Mouse (Mus musculus): ENCODE data around the gene Rnaseh2c. TPM values are rescaled to one million over a fixed set of nuclear protein-coding genes. Genes with fewer than 3 reads are reported as not detected.
A peak's percentile ranks its signal among the peaks of the same experiment; 100 is the strongest.

Gene Rnaseh2c
- total RNA-seq (2021): 10 to 100 TPM; 43.7 to 49.7 TPM

DNA sequence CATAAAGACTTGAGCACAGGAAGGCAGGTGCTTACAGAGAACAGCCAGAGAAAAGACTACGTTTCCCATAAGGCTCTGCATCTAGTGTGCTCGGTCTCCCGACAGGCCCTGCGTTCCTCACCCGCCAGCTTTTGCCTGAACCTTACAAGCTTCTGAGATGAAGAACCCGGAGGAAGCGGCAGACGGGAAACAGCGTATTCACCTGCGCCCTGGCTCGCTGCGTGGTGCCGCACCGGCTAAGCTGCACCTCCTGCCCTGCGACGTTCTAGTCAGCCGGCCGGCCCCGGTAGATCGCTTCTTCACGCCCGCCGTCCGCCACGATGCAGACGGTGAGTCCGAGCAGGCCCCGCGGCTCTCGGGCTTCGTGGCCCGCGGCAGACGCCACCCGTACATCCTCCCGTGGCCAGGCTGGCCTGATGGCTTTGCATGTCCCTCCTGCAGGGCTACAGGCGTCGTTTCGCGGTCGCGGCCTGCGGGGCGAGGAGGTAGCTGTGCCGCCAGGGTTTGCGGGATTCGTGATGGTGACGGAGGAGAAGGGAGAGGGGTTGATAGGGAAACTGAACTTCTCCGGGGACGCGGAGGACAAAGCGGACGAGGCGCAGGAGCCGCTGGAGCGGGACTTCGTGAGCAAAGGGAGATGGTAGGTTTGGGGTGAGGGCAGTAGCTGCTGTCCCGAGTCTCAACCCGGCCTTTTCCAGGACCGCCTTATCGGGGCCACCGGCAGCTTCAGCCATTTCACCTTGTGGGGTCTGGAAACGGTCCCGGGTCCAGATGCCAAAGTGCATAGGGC, at the start of gene Rnaseh2c:
TSS of gene Rnaseh2c (plus strand) at position 122 of the 790 bp plus-strand sequence.
- intact Hi-C loops (cut with DNase I): loop anchor here (5.0 kb wide), 1 partner anchor 35 kb away; the partner anchor contains the start of gene Rela
- DNase-seq (ENCODE audit: low spot score): peak; percentile 49

DNA sequence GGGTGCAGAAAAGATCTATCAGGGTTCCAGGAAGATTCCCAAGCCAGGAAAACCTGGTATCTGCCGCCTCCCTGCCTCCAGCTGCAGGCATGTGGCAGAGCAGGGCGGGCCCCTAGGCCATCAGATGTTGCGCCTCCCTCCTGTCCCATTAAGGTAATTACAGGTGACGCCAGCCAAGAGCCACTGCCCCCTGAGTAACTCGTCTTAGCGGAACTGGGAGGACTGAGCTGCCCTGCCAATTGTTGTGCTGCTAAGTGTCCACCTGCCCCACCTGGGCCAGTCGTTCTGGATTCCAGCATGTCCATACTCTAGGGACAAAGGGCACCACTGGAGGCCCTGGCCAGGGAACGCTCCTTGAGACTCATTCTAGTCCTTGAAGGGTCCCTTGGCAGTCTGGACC, 47.9 kb upstream of the Rnaseh2c start:
- intact Hi-C loops (cut with DNase I): no loop called here
- DNase-seq (ENCODE audit: low spot score): no peak

DNA sequence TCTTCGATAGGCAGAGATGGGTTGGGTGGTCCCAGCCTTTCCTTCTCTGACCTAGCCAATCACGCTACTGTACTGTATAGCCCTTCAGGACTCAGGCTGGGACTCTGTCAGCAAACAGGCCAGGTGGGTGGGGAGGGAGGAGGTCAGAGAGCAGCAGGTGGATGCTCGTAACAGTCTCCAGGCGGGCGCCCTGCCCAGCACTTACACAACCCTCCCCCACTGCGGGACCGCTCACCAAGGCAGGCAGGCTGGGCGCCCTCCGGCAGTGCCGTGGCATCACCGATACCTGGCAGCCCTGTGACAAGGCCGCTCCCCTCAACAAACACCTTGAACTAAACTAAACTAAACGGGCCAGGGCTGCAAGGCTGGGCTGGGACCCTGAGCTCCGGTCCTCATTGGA, 47.5 kb upstream of the Rnaseh2c start:
- no peak for DNase-seq (ENCODE audit: low spot score)
- intact Hi-C loops (cut with DNase I): no loop called here

DNA sequence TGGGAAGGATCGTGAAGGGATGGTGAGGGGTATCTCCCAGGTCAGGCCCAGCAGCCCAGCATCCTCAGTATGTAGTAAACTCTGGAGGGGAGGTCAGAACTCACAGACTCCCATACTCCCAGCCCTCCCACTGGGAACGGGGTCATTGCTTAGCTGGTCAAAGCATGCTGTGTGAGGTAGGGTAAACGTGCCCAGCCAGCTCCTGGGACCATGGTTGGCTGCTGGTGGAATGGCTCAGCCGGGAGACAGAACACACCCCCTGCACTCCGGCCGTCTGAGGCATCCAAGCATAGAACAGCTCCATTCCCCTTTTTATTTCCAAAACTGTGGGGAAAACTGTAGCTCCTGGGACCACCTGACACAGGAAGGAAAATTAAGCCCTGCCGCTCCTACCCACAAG, 43.5 kb upstream of the Rnaseh2c start:
- DNase-seq (ENCODE audit: low spot score): no peak
- intact Hi-C loops (cut with DNase I): no loop called here

DNA sequence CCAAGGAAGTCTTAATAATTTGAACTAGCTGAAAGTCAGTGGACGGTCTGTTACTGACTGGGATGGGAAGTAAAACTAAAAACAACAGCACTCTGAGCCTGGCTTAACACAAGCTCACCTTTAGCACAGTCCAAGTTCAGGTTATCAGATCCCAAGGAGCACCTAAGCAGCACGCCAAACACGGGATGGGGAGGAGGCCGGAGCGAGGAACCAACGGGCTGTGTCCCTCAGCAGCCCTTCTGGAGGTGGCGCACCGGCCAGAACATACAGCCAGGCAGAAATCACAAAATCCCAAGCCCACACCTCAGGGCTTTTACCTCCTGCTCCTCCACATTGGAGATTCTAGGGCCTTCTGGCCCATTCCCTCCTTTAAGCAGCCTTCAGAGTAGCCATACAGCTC, 42.9 kb upstream of the Rnaseh2c start:
- no peak for DNase-seq (ENCODE audit: low spot score)
- intact Hi-C loops (cut with DNase I): no loop called here

DNA sequence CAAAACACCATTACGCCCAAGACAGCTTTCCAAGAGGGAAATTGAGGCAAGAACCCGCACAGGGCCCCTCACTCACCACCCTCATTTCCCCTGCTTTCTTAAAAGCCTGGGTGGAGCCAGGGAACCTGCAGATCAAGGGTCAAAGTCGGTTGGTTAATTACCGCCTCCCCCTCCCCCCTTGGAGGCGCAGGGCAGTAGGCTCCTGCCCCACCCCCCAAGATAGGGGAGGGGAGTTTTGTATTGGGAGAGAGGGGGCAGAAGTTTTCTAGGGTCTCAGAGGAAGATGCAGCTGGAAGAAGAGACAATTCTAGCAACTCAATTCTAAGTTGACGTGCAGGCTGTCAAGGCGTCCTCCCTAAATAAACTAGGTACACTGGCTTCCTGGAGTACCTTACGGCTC, 42.4 kb upstream of the Rnaseh2c start:
- DNase-seq (ENCODE audit: low spot score): no peak
- intact Hi-C loops (cut with DNase I): no loop called here

DNA sequence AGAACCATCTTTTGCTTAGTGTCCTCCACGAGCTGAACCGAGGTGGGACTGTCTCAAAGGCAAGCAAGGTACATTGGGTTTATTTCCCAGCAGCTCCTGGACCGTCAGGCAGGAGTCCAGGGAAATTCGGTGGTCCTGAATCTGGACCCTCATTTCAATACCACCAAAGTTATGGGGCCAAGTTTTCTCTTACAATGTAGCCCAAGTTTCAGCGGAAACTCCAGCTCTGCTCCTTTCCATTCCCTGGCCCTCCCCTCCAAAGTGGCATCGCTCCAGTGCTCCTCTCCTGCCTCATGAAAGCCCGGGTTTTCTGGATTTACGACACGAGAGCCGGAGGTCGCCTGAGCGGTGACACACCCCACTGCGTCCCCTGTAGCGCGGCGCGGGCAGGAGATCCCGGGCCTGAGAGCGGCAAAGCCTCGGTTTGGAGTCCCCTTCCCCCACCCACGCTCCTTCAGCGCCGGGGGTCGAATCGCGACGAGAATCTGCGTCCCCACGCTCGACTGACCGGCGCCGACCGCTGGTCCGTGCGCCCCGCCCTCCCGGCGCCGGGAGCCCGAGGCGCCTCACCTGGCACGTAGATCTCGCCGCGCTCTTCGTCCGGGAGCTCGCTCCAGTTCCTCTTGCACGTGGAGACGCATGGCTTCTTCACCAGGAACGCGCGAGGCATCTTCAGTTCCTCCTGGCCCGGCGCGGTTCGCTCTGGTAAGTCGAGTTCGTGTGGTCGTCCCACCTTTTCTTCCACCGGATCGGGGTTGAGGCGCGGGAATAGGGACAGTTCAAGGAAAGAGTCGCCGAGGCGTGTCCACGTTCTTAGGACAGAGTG, 41.8 kb upstream of the Rnaseh2c start:
- intact Hi-C loops (cut with DNase I): no loop called here
- no peak for DNase-seq (ENCODE audit: low spot score)

DNA sequence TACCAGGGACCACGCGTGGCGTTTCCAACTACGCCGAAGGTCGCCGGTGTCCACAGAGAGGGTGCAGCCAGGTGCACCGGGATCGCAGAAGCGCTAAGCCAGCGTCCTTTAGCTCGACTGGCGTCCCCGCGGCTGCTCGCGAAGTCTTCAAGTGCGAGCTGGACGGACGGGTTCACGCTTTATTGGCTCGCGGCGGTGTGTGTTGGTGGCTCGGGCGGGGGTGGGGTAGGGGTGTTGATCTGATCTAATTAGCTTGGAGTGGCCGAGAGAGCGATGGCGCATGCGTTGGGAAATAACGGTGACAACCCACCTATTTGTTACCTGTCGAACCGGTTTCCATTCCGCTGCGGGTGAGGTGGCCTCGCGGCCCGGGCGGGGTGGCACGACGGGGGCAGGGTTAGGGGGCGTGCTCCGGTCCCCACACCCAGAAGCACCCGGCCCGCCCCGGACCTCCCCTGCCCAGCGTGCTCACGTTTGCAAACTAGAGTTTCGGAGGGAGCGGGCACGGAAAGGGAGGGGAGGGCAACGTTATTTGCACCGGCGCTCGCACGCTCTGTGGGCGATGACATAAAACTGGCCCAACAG, 41.1 kb upstream of the Rnaseh2c start, which contains the start of gene Ovol1:
TSS of gene Ovol1 (minus strand) at position 190 of the 585 bp plus-strand sequence.
- intact Hi-C loops (cut with DNase I): no loop called here
- no peak for DNase-seq (ENCODE audit: low spot score)

DNA sequence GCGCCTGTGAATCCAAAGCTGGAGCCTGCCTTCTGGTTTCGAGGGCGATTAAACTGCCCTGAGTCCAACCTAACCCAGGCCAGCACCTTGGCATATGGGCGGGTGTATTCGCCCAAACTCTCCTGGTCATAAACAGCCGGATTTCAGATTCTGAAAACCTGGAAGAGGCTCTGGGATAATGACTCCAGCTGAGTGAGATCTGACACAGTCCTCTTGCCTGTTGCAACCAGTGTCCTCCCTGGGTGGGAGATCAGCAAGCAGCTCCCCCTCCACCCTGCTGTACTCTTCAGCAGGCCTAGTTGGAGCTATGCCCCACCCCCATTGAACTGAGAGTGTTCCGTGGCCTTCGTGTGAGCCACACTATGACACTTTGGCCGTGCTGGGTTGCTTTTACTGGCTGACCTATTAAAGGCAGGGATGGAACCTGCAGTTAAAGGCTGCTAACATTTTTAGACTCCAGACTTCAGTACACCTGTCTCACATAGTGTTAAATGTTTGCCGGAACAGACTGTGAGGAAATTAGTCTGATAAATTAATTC, 40.4 kb upstream of the Rnaseh2c start:
- DNase-seq (ENCODE audit: low spot score): no peak
- intact Hi-C loops (cut with DNase I): no loop called here

DNA sequence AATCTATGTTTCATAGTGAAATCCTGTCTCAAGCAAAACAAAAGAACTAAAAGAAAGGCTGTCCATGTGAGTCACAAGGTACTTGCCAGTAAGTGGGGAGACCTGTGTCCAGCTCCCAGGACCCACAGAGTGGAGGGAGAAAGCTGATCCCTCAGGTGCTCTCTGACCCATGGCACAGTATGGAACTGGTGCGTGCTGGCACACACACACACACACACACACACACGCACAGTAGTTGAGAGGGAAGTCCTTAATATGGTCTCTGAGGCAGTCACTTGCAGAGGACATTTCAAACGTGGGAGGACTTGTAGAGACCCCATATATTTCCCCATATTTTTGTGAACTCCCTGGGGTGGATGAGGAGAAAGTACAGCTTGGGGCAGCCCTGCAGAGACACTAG, 39.8 kb upstream of the Rnaseh2c start:
- intact Hi-C loops (cut with DNase I): no loop called here
- no peak for DNase-seq (ENCODE audit: low spot score)

DNA sequence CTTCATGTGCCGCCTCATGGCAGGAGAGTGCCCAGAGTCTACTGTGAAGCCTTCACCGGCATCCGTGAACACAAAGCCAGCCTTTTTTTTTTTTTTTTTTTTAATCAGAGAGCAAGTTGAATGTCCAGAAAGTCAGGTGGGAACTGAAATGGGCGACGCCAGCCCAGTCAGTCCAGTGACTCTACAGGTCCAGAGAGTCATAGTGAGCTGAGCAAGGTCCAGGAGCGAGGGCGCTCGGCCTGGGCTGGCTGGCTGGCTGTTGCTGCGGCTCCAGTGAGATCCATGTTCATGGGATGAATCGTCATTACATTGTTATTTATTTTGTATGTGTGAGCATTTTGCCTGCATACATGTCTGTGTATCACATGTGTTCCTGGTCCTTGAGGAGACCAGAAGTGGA, 38.9 kb upstream of the Rnaseh2c start:
- intact Hi-C loops (cut with DNase I): no loop called here
- DNase-seq (ENCODE audit: low spot score): no peak

DNA sequence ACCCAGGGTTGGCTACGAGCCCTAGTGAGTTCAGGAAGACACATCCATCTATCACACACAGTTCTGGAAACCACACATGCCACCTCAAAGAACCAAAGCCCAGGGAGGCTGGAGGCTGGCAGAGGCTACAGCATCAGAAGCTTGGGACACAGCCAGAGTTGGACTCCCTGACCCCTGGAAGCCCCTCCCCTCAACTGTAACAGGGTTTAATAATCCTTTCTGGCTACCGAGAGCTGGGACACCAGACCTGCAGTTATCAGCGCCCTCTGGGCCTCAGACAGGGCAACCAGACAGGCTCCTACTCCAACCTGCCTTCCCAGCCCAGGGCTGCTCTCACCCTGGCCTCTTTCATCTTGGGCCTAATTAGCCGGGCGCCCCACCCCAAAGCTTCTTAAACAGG, 35.4 kb upstream of the Rnaseh2c start:
- intact Hi-C loops (cut with DNase I): no loop called here
- no peak for DNase-seq (ENCODE audit: low spot score)

DNA sequence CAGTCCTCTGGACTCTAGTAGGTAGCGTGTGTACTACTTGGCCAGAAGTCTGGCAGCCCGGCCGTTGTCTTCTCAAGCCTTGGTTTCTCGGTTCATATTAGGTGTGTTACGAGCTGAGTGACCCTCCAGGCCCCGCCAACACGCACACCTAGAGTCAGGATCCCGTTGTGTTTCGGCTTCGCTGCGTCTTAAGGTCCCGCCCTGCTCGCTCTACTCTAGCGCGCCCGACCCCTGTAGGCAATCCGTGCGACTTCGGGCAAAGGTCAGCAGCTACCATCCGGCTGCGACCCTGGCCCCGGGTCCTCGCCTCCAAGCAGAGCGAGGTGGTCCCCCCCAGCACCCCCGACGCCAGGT, 34.5 kb upstream of the Rnaseh2c start:
- intact Hi-C loops (cut with DNase I): loop anchor here (1.0 kb wide), 1 partner anchor 38 kb away; no protein-coding TSS in a partner anchor
- DNase-seq (ENCODE audit: low spot score): no peak

DNA sequence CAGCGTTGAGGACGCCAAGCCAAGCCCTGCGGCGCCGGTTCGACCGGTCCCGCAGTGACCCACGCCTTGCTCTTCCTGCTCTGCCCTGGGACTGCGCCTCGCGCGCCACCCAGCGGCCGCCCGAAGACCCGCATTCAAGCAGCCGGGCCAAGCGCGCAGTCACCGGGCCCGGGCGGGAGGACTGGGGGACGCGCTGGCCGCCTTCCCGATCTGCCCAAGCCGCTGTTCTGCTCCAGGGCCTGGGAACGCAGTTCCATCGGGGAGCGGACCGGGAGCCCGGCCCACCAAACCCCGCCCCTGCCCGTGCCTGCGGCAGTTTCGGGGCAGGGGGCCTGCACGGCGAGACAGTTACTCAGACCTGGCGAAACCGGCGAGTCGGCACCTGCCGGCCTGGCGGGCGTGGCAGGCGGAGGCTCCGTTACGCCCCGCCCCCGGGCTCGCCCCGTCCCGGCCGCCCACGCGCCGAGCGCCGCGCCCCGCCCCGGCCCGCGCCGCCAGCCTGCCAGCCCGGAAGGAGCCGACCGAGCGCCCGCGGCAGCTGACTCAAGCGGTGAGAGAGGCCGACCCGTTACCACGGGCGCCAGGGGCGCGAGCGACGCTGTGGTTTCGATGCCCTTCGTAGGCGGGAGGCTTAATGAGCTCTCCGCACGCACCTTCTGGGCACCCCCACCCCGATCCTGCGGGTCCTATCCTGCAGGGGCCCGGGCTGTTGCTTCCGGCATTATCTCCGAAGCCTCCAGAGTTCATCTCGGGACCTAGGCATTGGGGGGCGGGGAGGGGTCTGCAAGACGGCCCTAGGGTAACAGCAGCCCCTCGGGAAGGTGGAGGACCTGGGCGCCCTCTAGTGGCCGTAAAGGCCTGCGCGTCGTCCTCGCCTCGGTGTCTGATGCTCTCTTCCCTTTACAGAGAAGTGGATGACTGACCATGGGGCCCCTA, 33.9 kb upstream of the Rnaseh2c start, which contains the start of gene Ap5b1:
TSS of gene Ap5b1 (plus strand) at position 492 of the 936 bp plus-strand sequence.
- intact Hi-C loops (cut with DNase I): loop anchor here (1.0 kb wide), 1 partner anchor 39 kb away; no protein-coding TSS in a partner anchor
- peak; percentile 86 for DNase-seq (ENCODE audit: low spot score)

DNA sequence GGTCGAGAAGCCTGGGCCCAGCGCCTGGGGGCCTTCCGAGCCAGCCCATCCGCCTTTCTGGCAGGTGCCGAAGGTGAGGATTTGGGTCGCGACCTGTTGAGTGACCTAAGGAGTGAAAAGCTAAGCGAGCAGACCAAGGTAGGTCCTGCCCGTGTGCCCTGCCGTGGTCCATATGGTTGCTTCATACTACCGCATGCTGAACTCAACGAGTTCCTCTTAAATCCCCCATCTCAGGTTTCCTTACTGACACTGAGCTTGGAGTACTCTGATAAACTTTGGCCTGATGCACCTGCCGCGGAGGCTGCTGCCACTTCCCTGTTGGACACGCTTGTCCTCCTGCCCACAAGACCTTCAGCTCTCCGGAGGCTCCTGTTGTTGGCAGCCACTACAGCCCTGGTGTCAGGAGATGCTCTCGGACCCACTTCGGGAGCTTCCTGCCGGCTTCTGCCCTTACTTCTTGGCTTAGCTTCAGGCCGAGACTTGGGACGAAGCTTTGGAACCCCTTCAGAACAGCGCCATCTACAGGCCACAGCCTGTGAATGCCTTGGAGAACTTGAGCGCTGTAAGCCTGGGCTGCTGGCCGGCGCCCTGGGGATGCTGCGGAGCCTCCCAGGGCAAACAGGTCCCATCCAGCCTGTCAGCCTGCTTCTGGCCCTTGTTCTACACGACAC, 33.1 kb upstream of the Rnaseh2c start:
- intact Hi-C loops (cut with DNase I): no loop called here

DNA sequence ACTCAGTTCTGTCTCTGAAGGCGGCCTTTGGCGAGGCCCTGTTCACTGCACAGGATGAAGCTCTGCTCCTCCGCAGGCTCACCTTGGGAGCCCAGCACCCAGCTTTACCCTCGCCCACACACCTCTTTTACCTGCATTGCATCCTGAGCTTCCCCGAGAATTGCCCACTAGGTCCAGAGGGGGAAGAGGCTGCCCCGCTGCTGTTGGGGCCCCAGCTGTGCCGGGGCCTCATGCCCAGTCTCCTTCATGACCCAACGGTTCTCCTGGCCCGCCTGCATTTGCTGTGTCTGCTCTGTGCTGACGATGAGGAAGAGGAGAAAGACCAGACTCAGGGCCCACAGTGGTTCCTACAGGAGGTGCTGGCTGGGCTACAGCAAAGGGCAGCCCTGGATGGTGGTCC, 32.2 kb upstream of the Rnaseh2c start:
- intact Hi-C loops (cut with DNase I): no loop called here
- no peak for DNase-seq (ENCODE audit: low spot score)

More for the DNA sequence above, 33.1 kb upstream of the Rnaseh2c start:
- DNase-seq (ENCODE audit: low spot score): peak; percentile 64

DNA sequence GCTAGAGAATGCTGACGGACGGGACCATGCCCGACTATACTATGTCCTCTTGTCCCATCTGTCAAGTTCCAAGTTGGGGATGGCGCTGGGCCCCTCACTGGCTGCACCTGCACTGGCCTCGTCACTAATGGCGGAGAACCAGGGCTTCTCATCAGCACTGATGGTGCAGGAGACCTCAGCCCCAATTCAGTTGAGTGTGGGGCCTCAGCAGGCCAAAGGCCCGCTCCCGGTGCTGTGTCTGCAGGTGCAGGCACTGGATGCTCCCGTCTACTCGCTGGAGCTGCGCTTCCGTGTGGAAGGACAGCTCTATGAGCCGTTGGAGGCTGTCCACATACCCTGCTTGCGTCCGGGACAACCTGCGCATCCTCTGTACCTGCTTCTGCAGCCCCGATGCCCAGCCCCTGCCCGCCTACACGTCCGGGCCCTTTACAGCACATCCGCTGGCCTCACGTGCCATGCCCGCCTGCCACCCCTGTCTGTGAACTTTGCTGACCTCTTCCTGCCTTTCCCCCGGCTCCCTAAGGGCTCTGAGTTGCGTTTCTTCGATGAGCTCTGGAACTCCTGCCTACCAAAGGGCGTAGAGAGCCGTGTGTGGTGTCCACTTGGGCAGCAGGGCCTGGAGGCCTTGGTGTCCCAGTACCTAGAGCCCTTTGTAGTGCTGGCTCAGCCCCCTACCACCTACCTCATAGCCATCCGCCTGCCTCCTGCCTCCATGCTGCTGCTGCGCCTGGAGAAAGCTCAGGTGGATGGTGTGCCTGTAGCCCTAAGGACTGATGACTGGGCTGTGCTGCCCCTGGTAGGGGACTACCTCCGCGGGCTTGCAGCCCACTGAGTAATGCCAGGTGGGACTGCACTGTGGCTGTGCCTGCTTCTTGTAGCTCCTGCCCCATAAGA, 31.1 kb upstream of the Rnaseh2c start:
- intact Hi-C loops (cut with DNase I): no loop called here
- no peak for DNase-seq (ENCODE audit: low spot score)

DNA sequence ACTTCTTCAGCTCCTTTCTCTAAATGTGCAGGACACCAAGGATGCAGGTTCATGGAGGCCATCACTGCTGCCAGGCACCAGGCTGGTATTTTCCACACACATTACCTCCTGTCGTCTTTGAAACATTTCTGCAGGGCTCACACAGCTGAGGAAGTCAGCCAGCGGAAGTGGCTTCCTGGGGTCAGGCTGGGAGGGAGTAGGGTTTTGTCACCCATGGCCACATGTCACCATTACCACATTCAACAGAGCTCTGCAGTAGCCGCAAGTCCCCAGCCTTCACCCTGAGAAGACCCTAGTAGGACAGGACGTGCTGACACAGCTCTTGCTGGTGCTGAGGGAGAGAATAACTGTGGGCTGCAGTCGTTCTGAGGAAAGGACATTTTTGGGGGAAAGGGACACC, 29.8 kb upstream of the Rnaseh2c start:
- intact Hi-C loops (cut with DNase I): no loop called here
- DNase-seq (ENCODE audit: low spot score): no peak

Data from heart, postnatal 25 days (tissue).